Mouse (Mus musculus): ENCODE measurements around the gene 1700011L22Rik.

- no peak for TF ChIP-seq CTCF (IDR thresholded peaks at IDR 0.05; ENCODE audit: borderline replicate concordance, insufficient read depth, low read length)
- TF ChIP-seq POLR2A (IDR thresholded peaks at IDR 0.05; ENCODE audit: low read depth, low read length), result no peak
Measured at GRCm38 (mm10) chr8:79185488-79185887, 62.9 kb downstream of the 1700011L22Rik start.
